Mouse (Mus musculus) kidney, postnatal 0 days (tissue): ENCODE measurements around the gene Smarca4. TPM values are rescaled to one million over a fixed set of nuclear protein-coding genes. Genes with fewer than 3 reads are reported as not detected.

ENCODE experiments used
- ATAC-seq: fragments of 200-750 bp; cut with Nextera tagmentation; replicated peaks from 2 replicates; pipeline ENCODE4 v1.8.0; 2017; ENCODE audit warnings: low read depth, moderate number of reproducible peaks, moderate TSS enrichment, moderate library complexity; ENCODE audit not compliant: low FRiP score
- DNase-seq: peaks from one replicate; pipeline ENCODE4 v3.0.0-alpha.2; 2016; ENCODE audit warnings: low spot score
- H3K27ac ChIP-seq: fragments of 300-500 bp; sonication (generic); 2 replicates; pipeline ENCODE4 v1.5.1; 2014; ENCODE audit warnings: mild to moderate bottlenecking
- H3K27me3 ChIP-seq: fragments of 300-500 bp; sonication (generic); 2 replicates; pipeline ENCODE4 v1.6.1; 2014; ENCODE audit warnings: low read length, mixed read lengths; ENCODE audit not compliant: insufficient read depth
- H3K36me3 ChIP-seq: fragments of 300-500 bp; sonication (generic); 2 replicates; pipeline ENCODE4 v1.6.1; 2014; ENCODE audit warnings: low read length, mixed read lengths; ENCODE audit not compliant: insufficient read depth
- H3K4me1 ChIP-seq: fragments of 300-500 bp; sonication (generic); replicated peaks from 2 replicates; pipeline ENCODE4 v1.6.1; 2014; ENCODE audit warnings: antibody characterized with exemption, low read length, mixed read lengths; ENCODE audit not compliant: insufficient read depth
- H3K4me2 ChIP-seq: fragments of 300-500 bp; sonication (generic); 2 replicates; pipeline ENCODE4 v1.6.1; 2014; ENCODE audit warnings: mild to moderate bottlenecking, low read length, moderate library complexity, mixed read lengths
- H3K4me3 ChIP-seq: fragments of 300-500 bp; sonication (generic); replicated peaks from 2 replicates; pipeline ENCODE4 v1.5.1; 2014; ENCODE audit warnings: low read depth, low read length
- H3K9ac ChIP-seq: fragments of 300-500 bp; sonication (generic); 2 replicates; pipeline ENCODE4 v1.6.1; 2014; ENCODE audit warnings: low read depth, low read length
- H3K9me3 ChIP-seq: fragments of 300-500 bp; sonication (generic); replicated peaks from 2 replicates; pipeline ENCODE4 v1.6.1; 2016; ENCODE audit warnings: low read length, inconsistent platforms, mixed read lengths
- CTCF ChIP-seq: IDR thresholded peaks from 2 replicates; pipeline ENCODE4 v1.5.1; 2016; ENCODE audit warnings: antibody characterized with exemption, low read depth, mild to moderate bottlenecking, moderate library complexity
- WGBS: fragments of 180-500 bp; shearing (Covaris S2); extraction: QIAGEN DNeasy Blood & Tissue Kit; methylation state at CpG from one replicate; pipeline ENCODE4 v1.1.7; 2014; 5-methylcytosine and 5-hydroxymethylcytosine counted together
- microRNA counts: library from miRNA; unstranded; fragments of <30 nt; microRNA quantifications from one replicate; lab custom pipeline; 2015
- microRNA-seq: library from miRNA; unstranded; fragments of <30 nt; microRNA quantifications from one replicate; pipeline ENCODE4, GENCODE M21; 2016
- polyA plus RNA-seq: library from polyadenylated mRNA; unstranded; fragments of >200 nt; fragmentation: Nextera tagmentation; extraction: Ambion mirVana; gene quantifications from 2 replicates; pipeline ENCODE4 v1.2.1, GENCODE M21; 2015

Gene Smarca4
- polyA plus RNA-seq, 1 experiment from 2014 or later: 41.7 TPM

- Histone ChIP-seq H3K4me2 (no peak overlapping the region), H3K9ac (no peak overlapping the region), H3K9me3 (no peaks in the 10 kb centered on the region), H3K27ac (no peak overlapping the region), H3K27me3 (no peaks in the 10 kb centered on the region), H3K4me1 (peaks cover 13% of the 10 kb centered on the region; the same call in 1 of the 2 replicates), H3K4me3 (no peak overlapping the region), H3K36me3 (peaks cover 21% of the 10 kb centered on the region)
- no peak for TF ChIP-seq CTCF
- WGBS: 82% methylated on average over 6 of the region's 6 CpGs
- DNase-seq: no peak
- no peak for ATAC-seq
Measured at GRCm38 (mm10) chr9:21749382-21750118, 133.6 kb downstream of the Smarca4 start.

GRCm38 (mm10) chr9:21750370-21750769 is 134.4 kb downstream of the Smarca4 start:
- Histone ChIP-seq H3K4me2 (no peak overlapping the region), H3K4me1 (peaks cover 13% of the 10 kb centered on the region; the same call in 1 of the 2 replicates), H3K27ac (no peak overlapping the region), H3K9ac (no peak overlapping the region), H3K4me3 (no peak overlapping the region), H3K9me3 (no peaks in the 10 kb centered on the region), H3K36me3 (peaks cover 14% of the 10 kb centered on the region), H3K27me3 (no peaks in the 10 kb centered on the region)
- DNase-seq (no peak), ATAC-seq (no peak)
- WGBS: 68% methylated on average over 3 of the region's 3 CpGs
- TF ChIP-seq CTCF: no peak

GRCm38 (mm10) chr9:21751347-21751746 is 135.4 kb downstream of the Smarca4 start:
- Histone ChIP-seq H3K27me3 (no peaks in the 10 kb centered on the region), H3K4me1 (peaks cover 13% of the 10 kb centered on the region; the same call in 1 of the 2 replicates), H3K27ac (peak overlapping the region; percentile 71), H3K9ac (no peak overlapping the region), H3K4me2 (no peak overlapping the region), H3K4me3 (no peak overlapping the region), H3K36me3 (peaks cover 8% of the 10 kb centered on the region; the same call in 1 of the 2 replicates), H3K9me3 (no peaks in the 10 kb centered on the region)
- peak; percentile 49 for TF ChIP-seq CTCF
- DNase-seq (peak; percentile 21), ATAC-seq (no peak)
- 59% methylated on average over 6 of the region's 6 CpGs for WGBS

GRCm38 (mm10) chr9:21752252-21752792 is 136.4 kb downstream of the Smarca4 start:
- H3K4me3 ChIP-seq: no peak overlapping the region
- H3K9me3 ChIP-seq: no peaks in the 10 kb centered on the region
- H3K27ac ChIP-seq: peak overlapping the region; percentile 71
- peaks cover 2% of the 10 kb centered on the region; the same call in 1 of the 2 replicates for H3K36me3 ChIP-seq
- WGBS: 32% methylated on average over 10 of the region's 10 CpGs
- peaks cover 13% of the 10 kb centered on the region; the same call in 1 of the 2 replicates for H3K4me1 ChIP-seq
- no peak for TF ChIP-seq CTCF
- ATAC-seq (peak; percentile 60), DNase-seq (peak; percentile 87)
- H3K27me3 ChIP-seq: no peaks in the 10 kb centered on the region
- H3K9ac ChIP-seq: peak overlapping the region; percentile 35; the same call in 1 of the 2 replicates
- no peak overlapping the region for H3K4me2 ChIP-seq

MicroRNAs encoded within 50 kb of the gene (microRNA counts, 519-probe panel; counts per million panel counts)
- microRNA mmu-miR-1946b (lab: Ali Mortazavi, UCI): 330 counts per million, percentile 68 among the panel's probes with 10 or more counts

Small RNA genes within 50 kb of the gene (microRNA-seq; reads per million reads assigned to microRNA genes)
- not detected for gene Mir1946b

Other genes with a start within 250 kb of the Smarca4 start
- 113 and 125 TPM in 2 replicates for gene Ilf3, start 248.3 kb upstream of the Smarca4 start, polyA plus RNA-seq
- gene Qtrt1, start 204.3 kb upstream of the Smarca4 start, polyA plus RNA-seq: 41.1 and 42.0 TPM in 2 replicates
- 68.0 and 68.9 TPM in 2 replicates for gene Dnm2, start 191.3 kb upstream of the Smarca4 start, polyA plus RNA-seq
- gene Tmed1, start 105.9 kb upstream of the Smarca4 start, polyA plus RNA-seq: 128 and 131 TPM in 2 replicates
- 2.3 and 2.6 TPM in 2 replicates for gene AB124611, start 90.0 kb upstream of the Smarca4 start, polyA plus RNA-seq
- 23.7 and 26.3 TPM in 2 replicates for gene Carm1, start 69.3 kb upstream of the Smarca4 start, polyA plus RNA-seq
- 28.1 and 29.2 TPM in 2 replicates for gene Timm29, start 23.4 kb upstream of the Smarca4 start, polyA plus RNA-seq
- gene Yipf2, start 23.3 kb upstream of the Smarca4 start, polyA plus RNA-seq: 30.2 and 31.6 TPM in 2 replicates
- 16.9 and 19.6 TPM in 2 replicates for gene Ldlr, start 107.3 kb downstream of the Smarca4 start, polyA plus RNA-seq
- gene Spc24, start 144.1 kb downstream of the Smarca4 start, polyA plus RNA-seq: 55.1 and 61.1 TPM in 2 replicates
- gene Kank2, start 182.6 kb downstream of the Smarca4 start, polyA plus RNA-seq: 10.1 and 10.3 TPM in 2 replicates
- 5.6 and 6.1 TPM in 2 replicates for gene Angptl8, start 219.3 kb downstream of the Smarca4 start, polyA plus RNA-seq
- gene Dock6, start 236.5 kb downstream of the Smarca4 start, polyA plus RNA-seq: 28.3 and 28.7 TPM in 2 replicates